Mouse (Mus musculus): ENCODE measurements at regions not wholly inside any gene's neighbourhood (a gene's known extent, or its start where the extent isn't known, plus 50 kb on each side); places are given as distances from the start of the nearest gene placed in this dataset.

DNA sequence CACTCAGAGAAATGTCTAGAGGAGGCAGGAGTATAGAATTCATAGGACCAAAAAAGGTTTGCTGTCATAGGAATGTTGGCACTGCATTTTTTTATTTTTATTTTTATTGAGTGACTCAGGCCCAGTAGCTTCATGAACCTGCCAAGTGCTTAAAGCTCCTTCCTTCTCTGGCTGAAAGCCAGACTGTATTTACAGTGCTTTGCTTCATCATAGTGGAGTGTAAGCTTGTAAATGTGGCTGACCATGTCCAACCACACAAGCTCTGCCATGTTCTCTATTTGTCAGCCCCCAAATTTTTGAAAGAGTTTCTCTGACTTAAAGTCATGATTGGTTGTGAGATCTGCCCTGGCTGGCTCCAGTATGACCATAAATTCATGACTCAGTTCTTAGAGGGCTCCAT, 221.0 kb downstream of the Kif20b start:
- no peak for TF ChIP-seq CTCF (IDR thresholded peaks at IDR 0.05; ENCODE audit: low read depth)
- TF ChIP-seq EP300 (optimal IDR thresholded peaks at IDR 0.05): no peak

Data from stomach, postnatal 0 days (tissue).